Mouse (Mus musculus) MEL (cell line): Measurements from ENCODE around the gene Dnajc4. TPM values are rescaled to one million over a fixed set of nuclear protein-coding genes. Genes with fewer than 3 reads are reported as not detected.

ENCODE experiments used
- DNase-seq: peaks from one replicate; pipeline ENCODE4 v3.0.0; 2011; ENCODE audit warnings: low read depth, low spot score
- H3K27ac ChIP-seq: 2 replicates; pipeline ENCODE4 v1.5.1; 2012; ENCODE audit warnings: low read depth, mild to moderate bottlenecking, control low read depth, low read length, moderate library complexity; ENCODE audit not compliant: control insufficient read depth
- H3K27me3 ChIP-seq, 2 experiments: fragments of 150-350 bp in 1 of 2; sonication (generic) in 1 of 2; 2 replicates each; pipeline ENCODE4 v1.6.1; 2012; ENCODE audit warnings: low read length in 2 of 2, mild to moderate bottlenecking in 2 of 2, improper control_type of control experiment in 1 of 2, moderate library complexity in 1 of 2; ENCODE audit not compliant: insufficient read depth in 2 of 2, control insufficient read depth in 1 of 2
- H3K36me3 ChIP-seq, 2 experiments: 2 replicates each; pipeline ENCODE4 v1.6.1; 2012 to 2014; ENCODE audit warnings: low read length in 2 of 2, improper control_type of control experiment in 1 of 2, inconsistent platforms in 1 of 2, mild to moderate bottlenecking in 1 of 2; ENCODE audit not compliant: insufficient read depth in 2 of 2, control insufficient read depth in 1 of 2
- H3K4me1 ChIP-seq, 2 experiments: fragments of 150-350 bp in 1 of 2; sonication (generic) in 1 of 2; 2 replicates each; pipeline ENCODE4 v1.6.1; 2012; ENCODE audit warnings: low read length in 2 of 2, improper control_type of control experiment in 1 of 2, mild to moderate bottlenecking in 1 of 2; ENCODE audit not compliant: insufficient read depth in 2 of 2, control insufficient read depth in 1 of 2
- H3K4me3 ChIP-seq, 2 experiments: fragments of 150-350 bp in 1 of 2; sonication (generic) in 1 of 2; 2 replicates each; pipeline ENCODE4 v1.5.1; 2012; ENCODE audit warnings: low read depth in 2 of 2, low read length in 2 of 2, mild to moderate bottlenecking in 2 of 2, moderate library complexity in 2 of 2, control low read depth in 1 of 2, improper control_type of control experiment in 1 of 2; ENCODE audit not compliant: control insufficient read depth in 1 of 2, insufficient read depth in 1 of 2
- H3K79me2 ChIP-seq: 2 replicates; pipeline ENCODE4 v1.6.1; 2012; ENCODE audit warnings: mild to moderate bottlenecking, low read length, moderate library complexity; ENCODE audit not compliant: control insufficient read depth, poor library complexity, insufficient read depth
- H3K9ac ChIP-seq: 2 replicates; pipeline ENCODE4 v1.6.1; 2012; ENCODE audit warnings: low read depth, mild to moderate bottlenecking, control low read depth, low read length, moderate library complexity; ENCODE audit not compliant: control insufficient read depth, poor library complexity, severe bottlenecking
- H3K9me3 ChIP-seq: fragments of 150-350 bp; sonication (generic); replicated peaks from 2 replicates; pipeline ENCODE4 v1.6.1; 2012; ENCODE audit warnings: mild to moderate bottlenecking, low read length, improper control_type of control experiment, moderate library complexity; ENCODE audit not compliant: insufficient read depth
- CHD1 ChIP-seq: IDR thresholded peaks from 2 replicates; pipeline ENCODE4 v1.6.1; 2012; ENCODE audit warnings: low read depth, mild to moderate bottlenecking, inconsistent platforms, low read length, improper control_type of control experiment
- EP300 ChIP-seq, 2 experiments: IDR thresholded peaks; 2 replicates each; pipeline ENCODE4 v1.6.1; 2011; ENCODE audit warnings: improper control_type of control experiment in 2 of 2, low read length in 2 of 2, low read depth in 1 of 2, mild to moderate bottlenecking in 1 of 2
- GABPA ChIP-seq: IDR thresholded peaks from 2 replicates; pipeline ENCODE4 v1.6.1; 2012; ENCODE audit warnings: low read depth, mild to moderate bottlenecking, inconsistent platforms, low read length, improper control_type of control experiment, moderate library complexity
- GATA1 ChIP-seq: IDR thresholded peaks from 2 replicates; pipeline ENCODE4 v1.6.1; 2011; ENCODE audit warnings: low read depth, low read length, improper control_type of control experiment
- KAT2A ChIP-seq: conservative IDR thresholded peaks from 2 replicates; pipeline ENCODE4 v1.6.1; 2012; ENCODE audit warnings: low read depth, low read length, improper control_type of control experiment, inconsistent platforms
- MAX ChIP-seq: IDR thresholded peaks from 2 replicates; pipeline ENCODE4 v1.6.1; 2011; ENCODE audit warnings: low read length, improper control_type of control experiment
- MEF2A ChIP-seq: IDR thresholded peaks from 2 replicates; pipeline ENCODE4 v1.6.1; 2014; ENCODE audit warnings: low read depth, mild to moderate bottlenecking, inconsistent platforms, low read length, improper control_type of control experiment; ENCODE audit not compliant: poor library complexity, insufficient replicate concordance, severe bottlenecking; ENCODE audit errors: extremely low read depth
- MYB ChIP-seq: IDR thresholded peaks from 2 replicates; pipeline ENCODE4 v1.6.1; 2011; ENCODE audit warnings: mild to moderate bottlenecking, low read depth, low read length, improper control_type of control experiment
- MYC ChIP-seq: IDR thresholded peaks from 2 replicates; pipeline ENCODE4 v1.6.1; 2011; ENCODE audit warnings: low read depth, mild to moderate bottlenecking, low read length, improper control_type of control experiment, moderate library complexity
- POLR2AphosphoS2 ChIP-seq: IDR thresholded peaks from 2 replicates; pipeline ENCODE4 v1.6.1; 2011; ENCODE audit warnings: low read length, improper control_type of control experiment
- RAD21 ChIP-seq: IDR thresholded peaks from 2 replicates; pipeline ENCODE4 v1.6.1; 2011; ENCODE audit warnings: mild to moderate bottlenecking, low read depth, low read length, improper control_type of control experiment
- RCOR1 ChIP-seq: IDR thresholded peaks from 2 replicates; pipeline ENCODE4 v1.6.1; 2012; ENCODE audit warnings: low read depth, mild to moderate bottlenecking, inconsistent platforms, low read length, improper control_type of control experiment
- SIN3A ChIP-seq: IDR thresholded peaks from 2 replicates; pipeline ENCODE4 v1.6.1; 2012; ENCODE audit warnings: low read length, improper control_type of control experiment, inconsistent platforms
- TAL1 ChIP-seq: IDR thresholded peaks from 2 replicates; pipeline ENCODE4 v1.6.1; 2012; ENCODE audit warnings: mild to moderate bottlenecking, inconsistent platforms, low read length, moderate library complexity, mixed read lengths
- USF2 ChIP-seq, 2 experiments: IDR thresholded peaks; 2 replicates each; pipeline ENCODE4 v1.6.1; 2011 to 2012; ENCODE audit warnings: improper control_type of control experiment in 2 of 2, low read length in 2 of 2, borderline replicate concordance in 1 of 2, inconsistent platforms in 1 of 2, low read depth in 1 of 2, mild to moderate bottlenecking in 1 of 2; ENCODE audit not compliant: insufficient read depth in 1 of 2
- polyA plus RNA-seq, 2 experiments: library from polyadenylated mRNA; stranded (reverse) in 1 of 2; unstranded in 1 of 2; fragments of >175 nt in 1 of 2; fragments of >200 nt in 1 of 2; gene quantifications; 2 replicates each; pipeline versions ENCODE4 v1.2.1 to v1.2.4; 2012; ENCODE audit warnings: low replicate concordance in 2 of 2, low read depth in 1 of 2; ENCODE audit not compliant: insufficient read length in 2 of 2, insufficient read depth in 1 of 2, missing spikeins in 1 of 2
- total RNA-seq: library from RNA; depleted of rRNA; stranded (reverse); fragments of 300-350 nt; gene quantifications from 2 replicates; pipeline ENCODE4 v1.2.3, GENCODE M21; 2012

The Dnajc4 gene
- total and polyA plus RNA-seq, 3 experiments, result 4.2 to 12.9 TPM; not detected in 1

- no peak overlapping the region for H3K4me3 ChIP-seq
- TF ChIP-seq SIN3A (no peak), RAD21 (no peak), GATA1 (no peak), MAX (no peak), MYB (no peak), EP300 (IDR thresholded peaks at IDR 0.05; ENCODE audit: low read depth in 1 of 2, low read length in 2 of 2) (no peak), USF2 (IDR thresholded peaks at IDR 0.05; ENCODE audit: borderline replicate concordance in 1 of 2, insufficient read depth in 1 of 2, low read depth in 1 of 2, low read length in 2 of 2) (no peak), MYC (no peak), POLR2AphosphoS2 (no peak), TAL1 (no peak), GABPA (no peak), KAT2A (no peak), RCOR1 (no peak), MEF2A (no peak)
- H3K27ac ChIP-seq, result no peak overlapping the region
- no peak overlapping the region for H3K9ac ChIP-seq
- DNase-seq, result no peak
- no peaks in the 10 kb centered on the region for H3K27me3 ChIP-seq
- peaks cover 3 to 11% of the 10 kb centered on the region in 2 experiments for H3K4me1 ChIP-seq
- no peaks in the 10 kb centered on the region for H3K9me3 ChIP-seq
- H3K79me2 ChIP-seq, result peaks cover 14% of the 10 kb centered on the region
- peaks cover 14 to 15% of the 10 kb centered on the region in 2 experiments for H3K36me3 ChIP-seq
Observed at GRCm38 (mm10) chr19:7012426-7012825, 20.1 kb upstream of the Dnajc4 start.

DNA sequence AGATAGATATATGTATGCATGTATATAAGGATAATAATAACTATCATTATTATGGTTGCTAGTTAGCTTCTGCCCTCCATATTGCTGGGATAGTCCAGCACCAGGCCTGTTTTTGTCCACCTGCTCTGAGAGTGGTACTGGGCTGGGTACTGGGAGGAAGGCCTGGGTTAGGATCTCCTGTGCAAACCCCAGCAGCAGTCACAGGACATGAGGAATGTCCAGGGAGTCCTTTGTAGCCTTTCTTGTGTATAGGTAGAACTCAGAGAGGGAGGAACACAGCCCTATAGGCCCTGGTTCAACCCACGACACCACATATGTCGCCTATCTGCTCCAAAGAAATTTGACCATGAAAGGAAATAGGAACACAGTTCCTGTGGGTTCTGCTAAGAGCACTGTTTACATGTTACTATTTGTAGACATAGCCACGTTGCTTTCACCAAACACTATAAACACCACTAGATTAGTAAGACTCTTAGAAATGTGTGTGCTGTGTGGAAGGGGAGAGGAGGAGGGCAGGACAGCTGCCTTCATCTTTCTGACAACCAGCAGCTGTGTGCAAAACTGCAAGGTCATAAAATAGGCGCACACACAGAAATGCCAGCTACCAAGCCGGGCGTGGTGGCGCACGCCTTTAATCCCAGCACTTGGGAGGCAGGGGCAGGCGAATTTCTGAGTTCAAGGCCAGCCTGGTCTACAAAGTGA is 14.7 kb upstream of the Dnajc4 start:
- no peak overlapping the region for H3K27ac ChIP-seq
- TF ChIP-seq CHD1, result no peak
- DNase-seq, result no peak
- H3K36me3 ChIP-seq, result peaks cover 0 to 22% of the 10 kb centered on the region in 2 experiments; a peak in 2 of 4 replicates
- no peak overlapping the region for H3K4me3 ChIP-seq
- H3K9me3 ChIP-seq, result no peaks in the 10 kb centered on the region
- H3K9ac ChIP-seq, result no peak overlapping the region
- H3K4me1 ChIP-seq, result no peaks in the 10 kb centered on the region
- no peaks in the 10 kb centered on the region for H3K79me2 ChIP-seq
- H3K27me3 ChIP-seq, result no peaks in the 10 kb centered on the region
